Mouse (Mus musculus) heart, embryonic 10.5 days (tissue): ENCODE measurements around the gene Slc17a1. TPM values are rescaled to one million over a fixed set of nuclear protein-coding genes. Genes with fewer than 3 reads are reported as not detected.

Experiments
- DNase-seq: peaks from one replicate; pipeline ENCODE4 v3.0.0-alpha.2; 2017; ENCODE audit warnings: low spot score
- H3K27ac ChIP-seq: fragments of 300-500 bp; sonication (generic); 2 replicates; pipeline ENCODE4 v1.5.1; 2016; ENCODE audit warnings: mild to moderate bottlenecking
- H3K27me3 ChIP-seq: fragments of 300-500 bp; sonication (generic); 2 replicates; pipeline ENCODE4 v1.6.1; 2016; ENCODE audit warnings: mild to moderate bottlenecking; ENCODE audit not compliant: poor library complexity, insufficient read depth, severe bottlenecking
- H3K36me3 ChIP-seq: fragments of 300-500 bp; sonication (generic); 2 replicates; pipeline ENCODE4 v1.6.1; 2016; ENCODE audit warnings: mild to moderate bottlenecking, moderate library complexity
- H3K4me1 ChIP-seq: fragments of 300-500 bp; sonication (generic); 2 replicates; pipeline ENCODE4 v1.6.1; 2016; ENCODE audit warnings: mild to moderate bottlenecking
- H3K4me3 ChIP-seq: fragments of 300-500 bp; sonication (generic); 2 replicates; pipeline ENCODE4 v1.5.1; 2016; ENCODE audit warnings: mild to moderate bottlenecking, moderate library complexity
- H3K9me3 ChIP-seq: fragments of 300-500 bp; sonication (generic); 2 replicates; pipeline ENCODE4 v1.6.1; 2016; ENCODE audit warnings: mild to moderate bottlenecking, moderate library complexity
- WGBS: fragments of 180-500 bp; shearing (Covaris S2); methylation state at CpG from one replicate; pipeline ENCODE4 v1.1.7; 2016; 5-methylcytosine and 5-hydroxymethylcytosine counted together
- polyA plus RNA-seq: library from polyadenylated mRNA; unstranded; fragments of >200 nt; fragmentation: Nextera tagmentation; extraction: Ambion mirVana; gene quantifications from 2 replicates; pipeline ENCODE4 v1.2.1, GENCODE M21; 2016

The Slc17a1 gene
- not detected in 2 replicates for polyA plus RNA-seq

DNA sequence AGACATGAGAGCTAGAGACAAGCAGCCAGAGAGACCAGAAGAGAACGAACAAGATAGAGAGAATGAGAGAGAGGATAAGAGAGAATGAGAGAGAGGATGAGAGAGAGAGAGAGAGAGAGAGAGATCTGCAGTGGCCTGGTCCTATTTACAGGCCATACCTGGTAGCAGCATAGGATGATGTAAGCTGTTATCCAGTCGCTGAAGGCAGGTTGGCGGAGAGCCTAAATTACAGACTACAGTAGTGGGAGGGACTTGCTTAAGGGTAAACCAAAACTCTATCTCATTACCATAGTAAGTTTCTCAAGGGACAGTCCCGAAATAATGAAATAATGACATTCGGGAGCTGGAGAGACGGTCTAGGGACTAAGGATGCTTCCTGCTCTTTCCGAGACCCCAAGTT, at the start of gene Slc17a1:
Slc17a1 (plus strand) TSS at position 346 of the 400 bp plus-strand sequence.
- WGBS, result 85% methylated on average over 7 of the region's 7 CpGs
- H3K36me3 ChIP-seq, result no peaks in the 10 kb centered on the region
- H3K27me3 ChIP-seq, result no peaks in the 10 kb centered on the region
- H3K27ac ChIP-seq, result no peak within 1 kb of the TSS
- H3K4me3 ChIP-seq, result no peak within 1 kb of the TSS
- peaks cover 6% of the 10 kb centered on the region for H3K4me1 ChIP-seq
- H3K9me3 ChIP-seq, result no peaks in the 10 kb centered on the region
- no peak for DNase-seq

- no peak for DNase-seq
- H3K4me1 ChIP-seq, result 0 out of 2 replicates have a peak, but pooled peaks cover 3% of the 10 kb centered on the region
- H3K9me3 ChIP-seq, result no peaks in the 10 kb centered on the region
- 69% methylated on average over 4 of the region's 4 CpGs for WGBS
- H3K27ac ChIP-seq, result no peak overlapping the region
- no peaks in the 10 kb centered on the region for H3K36me3 ChIP-seq
- no peaks in the 10 kb centered on the region for H3K27me3 ChIP-seq
- no peak overlapping the region for H3K4me3 ChIP-seq
These were observed 47.2 kb upstream of the Slc17a1 start for GRCm38 (mm10) chr13:23820179-23820940.

GRCm38 (mm10) chr13:23822213-23822612, 45.3 kb upstream of the Slc17a1 start:
- H3K27ac ChIP-seq, result no peak overlapping the region
- H3K4me1 ChIP-seq, result 0 out of 2 replicates have a peak, but pooled peaks cover 3% of the 10 kb centered on the region
- WGBS, result 35% methylated on average over 3 of the region's 3 CpGs

GRCm38 (mm10) chr13:23826606-23827005, 40.9 kb upstream of the Slc17a1 start:
- no peaks in the 10 kb centered on the region for H3K9me3 ChIP-seq
- 0 out of 2 replicates have a peak, but pooled peaks cover 3% of the 10 kb centered on the region for H3K4me1 ChIP-seq
- no peaks in the 10 kb centered on the region for H3K27me3 ChIP-seq
- no peak overlapping the region for H3K27ac ChIP-seq
- DNase-seq, result no peak
- 73% methylated on average over 3 of the region's 3 CpGs for whole genome bisulfite sequencing
- H3K36me3 ChIP-seq, result no peaks in the 10 kb centered on the region
- no peak overlapping the region for H3K4me3 ChIP-seq

More at GRCm38 (mm10) chr13:23822213-23822612, 45.3 kb upstream of the Slc17a1 start:
- no peak for DNase-seq
- H3K4me3 ChIP-seq, result no peak overlapping the region
- H3K36me3 ChIP-seq, result no peaks in the 10 kb centered on the region
- no peaks in the 10 kb centered on the region for H3K9me3 ChIP-seq
- H3K27me3 ChIP-seq, result no peaks in the 10 kb centered on the region

GRCm38 (mm10) chr13:23833053-23833452, 34.5 kb upstream of the Slc17a1 start:
- Histone ChIP-seq H3K27me3 (no peaks in the 10 kb centered on the region), H3K4me1 (no peaks in the 10 kb centered on the region), H3K36me3 (no peaks in the 10 kb centered on the region), H3K27ac (no peak overlapping the region), H3K9me3 (no peaks in the 10 kb centered on the region), H3K4me3 (no peak overlapping the region)
- WGBS, result 18% methylated on average over 6 of the region's 6 CpGs
- no peak for DNase-seq

- Histone ChIP-seq H3K9me3 (no peaks in the 10 kb centered on the region), H3K27ac (no peak overlapping the region), H3K27me3 (no peaks in the 10 kb centered on the region), H3K4me3 (no peak overlapping the region), H3K36me3 (no peaks in the 10 kb centered on the region), H3K4me1 (no peaks in the 10 kb centered on the region)
- 85% methylated on average over 5 of the region's 5 CpGs for WGBS
- no peak for DNase-seq
These were observed 32.7 kb upstream of the Slc17a1 start for GRCm38 (mm10) chr13:23834836-23835235.

- Histone ChIP-seq H3K4me3 (no peak overlapping the region), H3K27me3 (no peaks in the 10 kb centered on the region), H3K9me3 (no peaks in the 10 kb centered on the region), H3K27ac (no peak overlapping the region), H3K36me3 (no peaks in the 10 kb centered on the region), H3K4me1 (no peaks in the 10 kb centered on the region)
- WGBS, result 85% methylated on average over 5 of the region's 5 CpGs
- no peak for DNase-seq
These were observed 30.9 kb upstream of the Slc17a1 start for GRCm38 (mm10) chr13:23836630-23837029.

GRCm38 (mm10) chr13:23839308-23839707, 28.2 kb upstream of the Slc17a1 start, which contains the start of gene Slc17a3:
TSS of gene Slc17a3 (plus strand) at chr13:23839434.
- no peaks in the 10 kb centered on the region for H3K36me3 ChIP-seq
- no peak within 1 kb of the TSS for H3K27ac ChIP-seq
- no peak within 1 kb of the TSS for H3K4me3 ChIP-seq
- 69% methylated on average over 2 of the region's 2 CpGs for WGBS
- no peaks in the 10 kb centered on the region for H3K4me1 ChIP-seq
- H3K9me3 ChIP-seq, result no peaks in the 10 kb centered on the region
- DNase-seq, result no peak
- 0 out of 2 replicates have a peak, but pooled peaks cover 4% of the 10 kb centered on the region for H3K27me3 ChIP-seq

GRCm38 (mm10) chr13:23845851-23846250, 21.7 kb upstream of the Slc17a1 start:
- no peaks in the 10 kb centered on the region for H3K4me1 ChIP-seq
- 0 out of 2 replicates have a peak, but pooled peaks cover 4% of the 10 kb centered on the region for H3K27me3 ChIP-seq
- 84% methylated on average over 4 of the region's 4 CpGs for WGBS
- H3K27ac ChIP-seq, result no peak overlapping the region
- no peaks in the 10 kb centered on the region for H3K9me3 ChIP-seq
- no peaks in the 10 kb centered on the region for H3K36me3 ChIP-seq
- no peak overlapping the region for H3K4me3 ChIP-seq
- no peak for DNase-seq

DNA sequence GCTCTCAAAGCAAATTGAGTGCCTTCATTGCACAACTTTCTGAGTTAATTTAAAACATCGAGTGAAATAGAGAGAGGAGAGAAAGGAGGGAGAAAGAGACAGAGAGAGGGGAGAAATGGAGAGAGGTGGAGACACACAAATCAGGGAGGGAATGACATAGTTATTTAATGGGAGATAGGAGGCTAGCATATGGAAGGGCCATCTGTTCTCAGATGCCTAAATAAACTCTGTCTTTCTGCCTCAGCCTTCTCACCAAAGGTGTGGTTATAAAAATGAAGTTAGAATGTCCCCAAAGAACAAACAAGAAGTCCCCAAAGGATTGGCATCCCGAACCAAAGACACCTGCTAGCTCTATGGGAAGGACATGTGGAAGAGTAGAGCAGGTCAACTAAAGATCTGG, 18.3 kb upstream of the Slc17a1 start:
- no peaks in the 10 kb centered on the region for H3K27me3 ChIP-seq
- no peaks in the 10 kb centered on the region for H3K4me1 ChIP-seq

DNA sequence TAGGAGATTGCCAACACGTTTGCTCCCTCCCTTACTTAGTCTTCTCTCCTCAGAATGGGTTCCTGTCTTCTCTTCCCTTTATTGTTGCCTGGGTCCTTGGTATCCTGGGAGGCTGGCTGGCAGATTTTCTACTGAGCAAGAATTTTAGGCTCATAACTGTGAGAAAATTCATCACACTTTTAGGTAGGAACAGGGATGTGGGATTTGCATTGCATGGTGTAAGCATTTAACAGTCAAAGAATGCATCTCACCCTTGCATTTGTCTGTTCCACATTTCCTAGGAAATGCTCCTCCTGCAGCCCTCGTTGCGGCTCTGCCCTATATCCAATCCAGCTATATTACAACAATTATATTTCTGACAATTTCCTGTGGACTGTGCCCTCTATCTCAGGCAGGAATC, 11.1 kb upstream of the Slc17a1 start:
- H3K4me3 ChIP-seq, result no peak overlapping the region
- H3K27ac ChIP-seq, result no peak overlapping the region
- H3K4me1 ChIP-seq, result no peaks in the 10 kb centered on the region
- peaks cover 8% of the 10 kb centered on the region; the same call in 1 of the 2 replicates for H3K27me3 ChIP-seq
- no peaks in the 10 kb centered on the region for H3K36me3 ChIP-seq
- DNase-seq, result no peak
- 66% methylated on average over 3 of the region's 3 CpGs for WGBS
- H3K9me3 ChIP-seq, result no peaks in the 10 kb centered on the region

More for the DNA sequence above, 18.3 kb upstream of the Slc17a1 start:
- H3K27ac ChIP-seq, result no peak overlapping the region
- 79% methylated on average over 2 of the region's 2 CpGs for WGBS
- DNase-seq, result no peak
- no peaks in the 10 kb centered on the region for H3K36me3 ChIP-seq
- H3K4me3 ChIP-seq, result no peak overlapping the region
- H3K9me3 ChIP-seq, result no peaks in the 10 kb centered on the region

GRCm38 (mm10) chr13:23861815-23862214, 5.7 kb upstream of the Slc17a1 start:
- Histone ChIP-seq H3K9me3 (no peaks in the 10 kb centered on the region), H3K4me1 (peaks cover 6% of the 10 kb centered on the region), H3K36me3 (no peaks in the 10 kb centered on the region), H3K27ac (no peak overlapping the region), H3K4me3 (no peak overlapping the region), H3K27me3 (peaks cover 8% of the 10 kb centered on the region; the same call in 1 of the 2 replicates)
- no peak for DNase-seq

GRCm38 (mm10) chr13:23864711-23865110, 2.8 kb upstream of the Slc17a1 start:
- WGBS, result 79% methylated on average over 9 of the region's 9 CpGs

More at GRCm38 (mm10) chr13:23864711-23865110, 2.8 kb upstream of the Slc17a1 start:
- H3K4me3 ChIP-seq, result no peak overlapping the region
- no peak for DNase-seq
- H3K27me3 ChIP-seq, result peaks cover 2% of the 10 kb centered on the region; the same call in 1 of the 2 replicates
- no peaks in the 10 kb centered on the region for H3K36me3 ChIP-seq
- H3K4me1 ChIP-seq, result peaks cover 6% of the 10 kb centered on the region
- no peaks in the 10 kb centered on the region for H3K9me3 ChIP-seq
- H3K27ac ChIP-seq, result no peak overlapping the region
